Mouse (Mus musculus) stomach, postnatal 0 days (tissue): ENCODE measurements around the gene C87436. TPM values are rescaled to one million over a fixed set of nuclear protein-coding genes. Genes with fewer than 3 reads are reported as not detected.

Source experiments
- ATAC-seq: fragments of 200-750 bp; cut with Nextera tagmentation; 2 replicates; pipeline ENCODE4 v1.8.0; 2017; ENCODE audit not compliant: low FRiP score, low TSS enrichment
- DNase-seq: peaks from one replicate; pipeline ENCODE4 v3.0.0-alpha.2; 2016; ENCODE audit warnings: low spot score
- H3K27ac ChIP-seq: fragments of 300-500 bp; sonication (generic); replicated peaks from 2 replicates; pipeline ENCODE4 v1.5.1; 2014; ENCODE audit warnings: mild to moderate bottlenecking, control low read depth
- H3K27me3 ChIP-seq: fragments of 300-500 bp; sonication (generic); 2 replicates; pipeline ENCODE4 v1.6.1; 2014; ENCODE audit warnings: low read length; ENCODE audit not compliant: control insufficient read depth, insufficient read depth
- H3K36me3 ChIP-seq: fragments of 300-500 bp; sonication (generic); 2 replicates; pipeline ENCODE4 v1.6.1; 2014; ENCODE audit warnings: low read length, mixed read lengths; ENCODE audit not compliant: control insufficient read depth, insufficient read depth
- H3K4me1 ChIP-seq: fragments of 300-500 bp; sonication (generic); replicated peaks from 2 replicates; pipeline ENCODE4 v1.6.1; 2014; ENCODE audit warnings: antibody characterized with exemption; ENCODE audit not compliant: control insufficient read depth, insufficient read depth
- H3K4me2 ChIP-seq: fragments of 300-500 bp; sonication (generic); replicated peaks from 2 replicates; pipeline ENCODE4 v1.6.1; 2014; ENCODE audit warnings: low read depth, mild to moderate bottlenecking, control low read depth, moderate library complexity
- H3K4me3 ChIP-seq: fragments of 300-500 bp; sonication (generic); 2 replicates; pipeline ENCODE4 v1.5.1; 2014; ENCODE audit warnings: low read depth, low read length, control low read depth
- H3K9ac ChIP-seq: fragments of 300-500 bp; sonication (generic); 2 replicates; pipeline ENCODE4 v1.6.1; 2014; ENCODE audit warnings: mild to moderate bottlenecking, low read length, control low read depth, mixed read lengths
- H3K9me3 ChIP-seq: fragments of 300-500 bp; sonication (generic); 2 replicates; pipeline ENCODE4 v1.6.1; 2016; ENCODE audit warnings: low read length; ENCODE audit not compliant: control insufficient read depth
- CTCF ChIP-seq: IDR thresholded peaks from 2 replicates; pipeline ENCODE4 v1.5.1; 2016; ENCODE audit warnings: antibody characterized with exemption, low read depth, mild to moderate bottlenecking, moderate library complexity
- EP300 ChIP-seq: optimal IDR thresholded peaks from 2 replicates; pipeline ENCODE3; 2016; ENCODE audit warnings: antibody characterized with exemption
- WGBS: fragments of 180-500 bp; shearing (Covaris S2); extraction: QIAGEN DNeasy Blood & Tissue Kit; methylation state at CpG from one replicate; pipeline ENCODE4 v1.1.7; 2014; 5-methylcytosine and 5-hydroxymethylcytosine counted together
- polyA plus RNA-seq: library from polyadenylated mRNA; unstranded; fragments of >200 nt; fragmentation: Nextera tagmentation; extraction: Ambion mirVana; gene quantifications from 2 replicates; pipeline ENCODE4 v1.2.1, GENCODE M21; 2015

C87436 gene
- polyA plus RNA-seq, 1 experiment from 2014 or later = 16.4 TPM

- no peak overlapping the region for H3K4me3 ChIP-seq
- no peaks in the 10 kb centered on the region for H3K9me3 ChIP-seq
- H3K36me3 ChIP-seq = no peaks in the 10 kb centered on the region
- no peak for DNase-seq
- ATAC-seq = no peak
- no peaks in the 10 kb centered on the region for H3K4me1 ChIP-seq
- 45% methylated on average over 4 of the region's 4 CpGs for WGBS
- H3K9ac ChIP-seq = no peak overlapping the region
- H3K27ac ChIP-seq = no peak overlapping the region
- H3K27me3 ChIP-seq = no peaks in the 10 kb centered on the region
- TF ChIP-seq CTCF (no peak), EP300 (no peak)
- no peak overlapping the region for H3K4me2 ChIP-seq
Measured at GRCm38 (mm10) chr6:86510979-86511378, 72.8 kb downstream of the C87436 start.

GRCm38 (mm10) chr6:86513296-86513695 lies 75.1 kb downstream of the C87436 start:
- no peak for ATAC-seq
- Histone ChIP-seq H3K4me2 (no peak overlapping the region), H3K9me3 (no peaks in the 10 kb centered on the region), H3K9ac (no peak overlapping the region), H3K27me3 (no peaks in the 10 kb centered on the region), H3K27ac (no peak overlapping the region), H3K4me3 (no peak overlapping the region), H3K4me1 (no peaks in the 10 kb centered on the region), H3K36me3 (no peaks in the 10 kb centered on the region)
- 89% methylated on average over 4 of the region's 4 CpGs for WGBS
- TF ChIP-seq EP300 (no peak), CTCF (no peak)
- no peak for DNase-seq

DNA sequence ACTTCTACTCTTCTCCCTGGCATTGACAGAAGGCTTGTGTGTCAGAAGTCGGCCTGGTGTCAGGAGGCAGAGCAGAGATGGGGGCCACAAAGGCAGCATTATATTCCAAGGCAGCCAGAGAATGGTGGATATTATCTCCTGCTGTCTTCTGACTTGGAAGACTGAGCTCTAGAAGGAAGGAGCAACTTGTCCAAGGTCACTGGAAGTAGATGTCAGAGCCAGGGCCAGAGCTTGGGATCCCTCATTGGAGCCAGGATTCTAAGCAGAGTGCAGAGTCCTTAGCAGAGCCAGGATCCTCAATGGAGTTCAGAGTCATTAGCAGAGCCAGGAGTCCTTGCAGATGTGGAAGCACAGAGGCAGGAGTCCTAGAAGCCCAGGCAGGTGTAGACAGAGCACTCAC lies 77.8 kb downstream of the C87436 start:
- Histone ChIP-seq H3K27ac (no peak overlapping the region), H3K9ac (no peak overlapping the region), H3K4me2 (no peak overlapping the region), H3K9me3 (no peaks in the 10 kb centered on the region), H3K4me3 (no peak overlapping the region), H3K4me1 (no peaks in the 10 kb centered on the region), H3K27me3 (no peaks in the 10 kb centered on the region), H3K36me3 (no peaks in the 10 kb centered on the region)
- DNase-seq (no peak), ATAC-seq (0 out of 2 replicates have a peak, but pooled peaks have one; percentile 38)
- TF ChIP-seq CTCF (no peak), EP300 (no peak)
- WGBS = 47% methylated on average over 1 of the region's 1 CpGs

DNA sequence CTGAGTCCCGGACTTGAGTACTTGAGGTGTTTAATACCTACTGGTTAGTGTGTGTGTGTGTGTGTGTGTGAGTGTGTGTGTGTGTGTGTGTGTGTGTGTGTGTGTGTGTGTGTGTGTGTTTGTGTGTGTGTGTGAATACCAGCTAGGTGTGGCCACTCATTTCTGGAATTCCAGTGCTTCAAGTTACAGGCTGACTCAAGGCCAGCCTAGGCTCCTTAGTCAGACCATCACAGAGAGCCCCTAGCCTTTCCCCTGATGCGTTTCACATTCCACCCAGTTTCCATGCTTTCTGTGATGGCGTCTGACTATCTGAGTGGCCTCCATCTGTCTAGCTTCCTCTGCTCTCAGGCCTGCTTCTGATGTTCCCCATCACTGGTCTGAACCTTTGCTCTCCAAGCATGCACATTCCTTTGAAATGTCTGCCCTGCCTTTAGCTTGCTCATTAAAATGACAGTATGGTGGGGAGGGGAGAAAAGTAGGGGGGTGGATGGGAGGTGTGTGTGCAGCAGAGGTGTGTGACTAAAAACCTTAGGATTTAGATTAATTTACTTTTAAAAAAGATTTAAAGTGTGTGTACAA lies 81.7 kb downstream of the C87436 start:
- no peak for ATAC-seq
- Histone ChIP-seq H3K36me3 (no peaks in the 10 kb centered on the region), H3K4me2 (no peak overlapping the region), H3K4me3 (no peak overlapping the region), H3K27me3 (no peaks in the 10 kb centered on the region), H3K9ac (no peak overlapping the region), H3K27ac (no peak overlapping the region), H3K4me1 (no peaks in the 10 kb centered on the region), H3K9me3 (no peaks in the 10 kb centered on the region)
- no peak for TF ChIP-seq EP300
- no peak for DNase-seq
- 74% methylated on average over 3 of the region's 3 CpGs for WGBS

- TF ChIP-seq CTCF = 0 out of 2 replicates have a peak, but pooled peaks have one; percentile 9
- no peak for TF ChIP-seq EP300
- Histone ChIP-seq H3K4me1 (no peaks in the 10 kb centered on the region), H3K9me3 (no peaks in the 10 kb centered on the region), H3K4me3 (no peak overlapping the region), H3K27ac (peak overlapping the region; percentile 20; the same call in 1 of the 2 replicates), H3K36me3 (peaks cover 3% of the 10 kb centered on the region; the same call in 1 of the 2 replicates), H3K9ac (no peak overlapping the region), H3K4me2 (0 out of 2 replicates have a peak overlapping the region, but pooled peaks have one; percentile 21), H3K27me3 (no peaks in the 10 kb centered on the region)
- WGBS = 78% methylated on average over 5 of the region's 5 CpGs
- ATAC-seq (no peak), DNase-seq (no peak)
Measured at GRCm38 (mm10) chr6:86522001-86522911, 84.1 kb downstream of the C87436 start.

Other genes with a start within 250 kb of the C87436 start
- gene Tgfa, start 243.2 kb upstream of the C87436 start, polyA plus RNA-seq = 8.7 and 9.1 TPM in 2 replicates
- 72.1 and 74.8 TPM in 2 replicates for gene Fam136a, start 72.7 kb upstream of the C87436 start, polyA plus RNA-seq
- gene Snrpg, start 67.1 kb upstream of the C87436 start, polyA plus RNA-seq = 242 and 277 TPM in 2 replicates
- 93.8 and 94.8 TPM in 2 replicates for gene Pcyox1, start 41.2 kb upstream of the C87436 start, polyA plus RNA-seq
- gene Tia1, start 34.2 kb upstream of the C87436 start, polyA plus RNA-seq = 44.6 and 47.2 TPM in 2 replicates
- gene Gm44790, start 11.7 kb upstream of the C87436 start, polyA plus RNA-seq = not detected in 2 replicates
- gene Pcbp1, start 87.9 kb downstream of the C87436 start, polyA plus RNA-seq = 331 and 337 TPM in 2 replicates
- 2,145 and 2,418 TPM in 2 replicates for gene Asprv1, start 189.8 kb downstream of the C87436 start, polyA plus RNA-seq
- gene Mxd1, start 230.8 kb downstream of the C87436 start, polyA plus RNA-seq = 24.4 and 27.3 TPM in 2 replicates
- gene Snrnp27, start 246.1 kb downstream of the C87436 start, polyA plus RNA-seq = 82.7 and 90.8 TPM in 2 replicates